Mouse (Mus musculus): ENCODE results near the gene Cd96.

GRCm38 (mm10) chr16:46146962-46147361 lies 26.9 kb upstream of the Cd96 start:
- TF ChIP-seq CTCF (IDR thresholded peaks at IDR 0.05; ENCODE audit: extremely low read depth, insufficient read length, insufficient replicate concordance, low read depth, low read length) (no peak), POLR2A (IDR thresholded peaks at IDR 0.05; ENCODE audit: low read depth, low read length) (no peak)
